Mouse (Mus musculus): ENCODE measurements around the gene Slc46a2.

The Slc46a2 gene

GRCm38 (mm10) chr4:59891723-59892416 is 23.0 kb downstream of the Slc46a2 start:
- no peak for DNase-seq

- no peak for DNase-seq
These were observed 24.7 kb downstream of the Slc46a2 start for GRCm38 (mm10) chr4:59890086-59890600.

GRCm38 (mm10) chr4:59888014-59888413 is 26.8 kb downstream of the Slc46a2 start:
- peak; percentile 62 for DNase-seq

- no peak for DNase-seq
These were observed 27.8 kb downstream of the Slc46a2 start for GRCm38 (mm10) chr4:59887011-59887410.

- no peak for DNase-seq
These were observed 28.6 kb downstream of the Slc46a2 start for GRCm38 (mm10) chr4:59886281-59886680.

GRCm38 (mm10) chr4:59884136-59884696 is 30.6 kb downstream of the Slc46a2 start:
- DNase-seq: no peak

- DNase-seq: no peak
These were observed 33.6 kb downstream of the Slc46a2 start for GRCm38 (mm10) chr4:59881210-59881609.

GRCm38 (mm10) chr4:59880725-59881124 is 34.1 kb downstream of the Slc46a2 start:
- DNase-seq: no peak

- DNase-seq: no peak
These were observed 35.4 kb downstream of the Slc46a2 start for GRCm38 (mm10) chr4:59879444-59879843.

GRCm38 (mm10) chr4:59878595-59878994 is 36.3 kb downstream of the Slc46a2 start:
- DNase-seq: no peak

- DNase-seq: no peak
These were observed 37.8 kb downstream of the Slc46a2 start for GRCm38 (mm10) chr4:59877025-59877424.

- no peak for DNase-seq
These were observed 38.3 kb downstream of the Slc46a2 start for GRCm38 (mm10) chr4:59876570-59876969.

- no peak for DNase-seq
These were observed 41.0 kb downstream of the Slc46a2 start for GRCm38 (mm10) chr4:59873830-59874229.

- no peak for DNase-seq
These were observed 41.6 kb downstream of the Slc46a2 start for GRCm38 (mm10) chr4:59873240-59873639.

- DNase-seq: peak; percentile 86
These were observed 43.8 kb downstream of the Slc46a2 start for GRCm38 (mm10) chr4:59870859-59871591.

GRCm38 (mm10) chr4:59870433-59870832 is 44.4 kb downstream of the Slc46a2 start:
- DNase-seq: no peak

GRCm38 (mm10) chr4:59869488-59870057 is 45.3 kb downstream of the Slc46a2 start:
- peak; percentile 54 for DNase-seq

GRCm38 (mm10) chr4:59868086-59868485 is 46.8 kb downstream of the Slc46a2 start:
- DNase-seq: no peak

- no peak for DNase-seq
These were observed 51.0 kb downstream of the Slc46a2 start for GRCm38 (mm10) chr4:59863869-59864268.

GRCm38 (mm10) chr4:59862335-59862734 is 52.5 kb downstream of the Slc46a2 start:
- no peak for DNase-seq

GRCm38 (mm10) chr4:59861871-59862270 is 53.0 kb downstream of the Slc46a2 start:
- DNase-seq: no peak

GRCm38 (mm10) chr4:59860431-59860830 is 54.4 kb downstream of the Slc46a2 start:
- no peak for DNase-seq

- peak; percentile 80 for DNase-seq
These were observed 55.0 kb downstream of the Slc46a2 start for GRCm38 (mm10) chr4:59859693-59860425.
